ENCODE assay signal across 24 mouse cellular contexts in the genomic region with DNA sequence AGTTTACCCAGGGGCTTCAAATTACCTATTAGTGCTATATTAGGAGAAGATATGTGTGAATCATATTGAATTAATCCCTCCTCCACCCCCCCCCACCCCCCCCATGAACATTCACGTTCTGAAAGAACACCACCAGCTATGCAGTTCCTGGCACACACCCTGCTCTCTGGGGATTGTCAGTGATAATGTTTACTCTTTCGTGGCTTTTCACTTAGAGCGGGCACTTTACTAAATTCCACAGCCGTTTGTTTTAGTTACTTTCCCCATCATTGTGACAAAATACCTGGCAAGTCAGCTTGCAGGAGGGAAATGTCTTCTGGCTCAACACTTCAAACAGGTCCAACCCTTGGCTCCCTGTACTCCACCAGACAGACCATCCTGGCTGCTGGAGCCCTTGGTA.
DNase-seq lines count a peak whose midpoint lies in the region; ATAC-seq and TF ChIP-seq lines count a peak whose summit lies in the region.
"Had no signal": no experiment of that assay in that cellular context is flagged by ENCODE, and none has a peak within 500 bp of the region (broad histone marks: within the 10 kb centered on the region; RNA-seq: fewer than 3 reads in every experiment).

No protein-coding gene starts in this region.

- no peak overlapping the region for H3K4me2 ChIP-seq in lung, embryonic 16.5 days (ENCODE audit: low read depth, low read length)
- H3K4me2 ChIP-seq in lung, postnatal 0 days (replicated peaks; ENCODE audit: low read depth, low read length), result no peak overlapping the region
- H3K4me2 ChIP-seq in stomach, embryonic 16.5 days (ENCODE audit: low read depth, low read length), result no peak overlapping the region
- H3K4me2 ChIP-seq: embryonic facial prominence, embryonic 12.5 days; forebrain, embryonic 12.5 days; heart, embryonic 11.5 days; heart, embryonic 15.5 days; hindbrain, embryonic 13.5 days had no signal

- TF ChIP-seq EP300 in lung, postnatal 0 days (IDR thresholded peaks at IDR 0.05), result 0 out of 2 replicates have a peak, but pooled peaks have one; percentile 26

- no peaks in the 10 kb centered on the region for H3K36me3 ChIP-seq in lung, embryonic 16.5 days (ENCODE audit: control insufficient read depth, insufficient read depth, low read length)
- H3K36me3 ChIP-seq in lung, postnatal 0 days (ENCODE audit: insufficient read depth, low read length), result no peaks in the 10 kb centered on the region
- H3K36me3 ChIP-seq in stomach, embryonic 16.5 days (ENCODE audit: control insufficient read depth, insufficient read depth, low read length), result no peaks in the 10 kb centered on the region
- H3K36me3 ChIP-seq: embryonic facial prominence, embryonic 12.5 days; forebrain, embryonic 12.5 days; G1E; heart, embryonic 15.5 days; hindbrain, embryonic 13.5 days had no signal

- H3K4me1 ChIP-seq in lung, embryonic 16.5 days (replicated peaks; ENCODE audit: control insufficient read depth, insufficient read depth, low read length), result peaks cover 9% of the 10 kb centered on the region; the same call in 1 of the 2 replicates
- H3K4me1 ChIP-seq in lung, postnatal 0 days (ENCODE audit: insufficient read depth, low read depth, low read length), result no peaks in the 10 kb centered on the region
- H3K4me1 ChIP-seq in stomach, embryonic 16.5 days (ENCODE audit: control insufficient read depth, insufficient read depth, low read length), result peaks cover 11% of the 10 kb centered on the region
- no peaks in the 10 kb centered on the region; the same call in none of the 2 replicates for H3K4me1 ChIP-seq in cerebellum, adult 2 months (ENCODE audit: control insufficient read depth, insufficient read depth, low read length)
- H3K4me1 ChIP-seq: embryonic facial prominence, embryonic 12.5 days; heart, embryonic 15.5 days had no signal

- no peak overlapping the region for H3K4me3 ChIP-seq in lung, embryonic 16.5 days (ENCODE audit: low read length)
- no peak overlapping the region for H3K4me3 ChIP-seq in lung, postnatal 0 days (ENCODE audit: low read depth, low read length)
- H3K4me3 ChIP-seq in stomach, embryonic 16.5 days (replicated peaks; ENCODE audit: low read length), result no peak overlapping the region
- no peak overlapping the region for H3K4me3 ChIP-seq in cerebellum, adult 2 months (replicated peaks; ENCODE audit: insufficient read depth, low read depth, low read length)
- H3K4me3 ChIP-seq: embryonic facial prominence, embryonic 12.5 days; forebrain, embryonic 12.5 days; heart, adult 2 months; heart, embryonic 15.5 days; hindbrain, embryonic 13.5 days had no signal

- peak; percentile 71 for ATAC-seq in lung, embryonic 16.5 days (ENCODE audit: low read depth)
- peak; percentile 81 for ATAC-seq in lung, postnatal 0 days
- ATAC-seq in stomach, embryonic 16.5 days (ENCODE audit: insufficient read depth, low FRiP score), result peak; percentile 49; the same call in 1 of the 2 replicates
- ATAC-seq: CD4-positive, CD25-positive, alpha-beta regulatory T cell, adult 4 months; forebrain, embryonic 16.5 days; hindbrain, postnatal 0 days had no signal

- DNase-seq in lung, postnatal 14 days, result no peak
- peak; percentile 62 for DNase-seq in lung, postnatal 0 days (ENCODE audit: low spot score)
- no peak for DNase-seq in thymus, postnatal 36 days
- no peak for DNase-seq in cerebellum, adult 2 months
- DNase-seq: adrenal gland, adult 2 months; adrenal gland, postnatal 25 days; B cell, adult 2 months; cerebellum, adult 8-10 months; cerebellum, postnatal 14 days; embryo, embryonic 11 days; gastrocnemius, postnatal 14 days; heart, adult 2 months; heart, postnatal 14 days had no signal

- peak overlapping the region; percentile 6; the same call in 1 of the 2 replicates for H3K27ac ChIP-seq in lung, embryonic 16.5 days (ENCODE audit: low read length)
- H3K27ac ChIP-seq in lung, postnatal 0 days (ENCODE audit: low read length), result no peak overlapping the region
- H3K27ac ChIP-seq in stomach, embryonic 16.5 days (ENCODE audit: low read length), result no peak overlapping the region
- no peak overlapping the region for H3K27ac ChIP-seq in cerebellum, adult 2 months (ENCODE audit: insufficient read depth, low read length)
- H3K27ac ChIP-seq: embryonic facial prominence, embryonic 12.5 days; forebrain, embryonic 12.5 days; heart, adult 2 months; heart, embryonic 15.5 days; hindbrain, embryonic 13.5 days; hindbrain, postnatal 0 days had no signal

- no peak overlapping the region for H3K9ac ChIP-seq in lung, embryonic 16.5 days (ENCODE audit: low read length)
- no peak overlapping the region for H3K9ac ChIP-seq in lung, postnatal 0 days (replicated peaks; ENCODE audit: low read depth)
- no peak overlapping the region for H3K9ac ChIP-seq in stomach, embryonic 16.5 days (ENCODE audit: low read length)
- H3K9ac ChIP-seq: embryonic facial prominence, embryonic 12.5 days; forebrain, embryonic 12.5 days; heart, embryonic 15.5 days; hindbrain, embryonic 13.5 days had no signal

- TF ChIP-seq POLR2A in cerebellum, adult 2 months (IDR thresholded peaks at IDR 0.05; ENCODE audit: borderline replicate concordance, insufficient read depth, low read length), result no peak

- no peaks in the 10 kb centered on the region for H3K9me3 ChIP-seq in lung, embryonic 16.5 days (ENCODE audit: control insufficient read depth, low read length)
- H3K9me3 ChIP-seq in lung, postnatal 0 days (ENCODE audit: low read length), result no peaks in the 10 kb centered on the region
- H3K9me3 ChIP-seq in stomach, embryonic 16.5 days (replicated peaks; ENCODE audit: control insufficient read depth, low read length), result no peaks in the 10 kb centered on the region
- H3K9me3 ChIP-seq: embryonic facial prominence, embryonic 12.5 days; forebrain, embryonic 12.5 days; heart, embryonic 15.5 days; hindbrain, embryonic 13.5 days had no signal

- 0% methylated on average over 4 of the region's 4 CpGs for WGBS in lung, embryonic 16.5 days
- WGBS in lung, postnatal 0 days, result 5% methylated on average over 4 of the region's 4 CpGs
- 14% methylated on average over 4 of the region's 4 CpGs for WGBS in stomach, embryonic 16.5 days
- WGBS in cerebellum, adult 2 months, result 45% methylated on average over 4 of the region's 4 CpGs

- TF ChIP-seq CTCF in lung, postnatal 0 days (IDR thresholded peaks at IDR 0.05), result no peak
- no peak for TF ChIP-seq CTCF in cerebellum, adult 2 months (IDR thresholded peaks at IDR 0.05; ENCODE audit: borderline replicate concordance, insufficient read depth, low read depth, low read length)

- no peaks in the 10 kb centered on the region for H3K27me3 ChIP-seq in lung, embryonic 16.5 days (ENCODE audit: control insufficient read depth, insufficient read depth, low read depth, low read length)
- H3K27me3 ChIP-seq in lung, postnatal 0 days (replicated peaks; ENCODE audit: insufficient read depth, low read length), result no peaks in the 10 kb centered on the region
- no peaks in the 10 kb centered on the region for H3K27me3 ChIP-seq in stomach, embryonic 16.5 days (ENCODE audit: control insufficient read depth, insufficient read depth, low read length)
- no peaks in the 10 kb centered on the region for H3K27me3 ChIP-seq in cerebellum, adult 2 months (ENCODE audit: control insufficient read depth, insufficient read depth, low read length)
- H3K27me3 ChIP-seq: embryonic facial prominence, embryonic 12.5 days; heart, embryonic 15.5 days had no signal
